Mouse (Mus musculus) effector memory CD4-positive, alpha-beta T cell, adult 5 months (primary cell): ENCODE measurements around the gene Prps2. TPM values are rescaled to one million over a fixed set of nuclear protein-coding genes. Genes with fewer than 3 reads are reported as not detected.

ENCODE experiments used
- polyA plus RNA-seq: library from polyadenylated mRNA; unstranded; fragments of 100-300 nt; shearing (Covaris generic); gene quantifications from one replicate; pipeline ENCODE4 v1.2.1, GENCODE M21; 2017

The Prps2 gene
- polyA plus RNA-seq = 44.0 TPM

DNA sequence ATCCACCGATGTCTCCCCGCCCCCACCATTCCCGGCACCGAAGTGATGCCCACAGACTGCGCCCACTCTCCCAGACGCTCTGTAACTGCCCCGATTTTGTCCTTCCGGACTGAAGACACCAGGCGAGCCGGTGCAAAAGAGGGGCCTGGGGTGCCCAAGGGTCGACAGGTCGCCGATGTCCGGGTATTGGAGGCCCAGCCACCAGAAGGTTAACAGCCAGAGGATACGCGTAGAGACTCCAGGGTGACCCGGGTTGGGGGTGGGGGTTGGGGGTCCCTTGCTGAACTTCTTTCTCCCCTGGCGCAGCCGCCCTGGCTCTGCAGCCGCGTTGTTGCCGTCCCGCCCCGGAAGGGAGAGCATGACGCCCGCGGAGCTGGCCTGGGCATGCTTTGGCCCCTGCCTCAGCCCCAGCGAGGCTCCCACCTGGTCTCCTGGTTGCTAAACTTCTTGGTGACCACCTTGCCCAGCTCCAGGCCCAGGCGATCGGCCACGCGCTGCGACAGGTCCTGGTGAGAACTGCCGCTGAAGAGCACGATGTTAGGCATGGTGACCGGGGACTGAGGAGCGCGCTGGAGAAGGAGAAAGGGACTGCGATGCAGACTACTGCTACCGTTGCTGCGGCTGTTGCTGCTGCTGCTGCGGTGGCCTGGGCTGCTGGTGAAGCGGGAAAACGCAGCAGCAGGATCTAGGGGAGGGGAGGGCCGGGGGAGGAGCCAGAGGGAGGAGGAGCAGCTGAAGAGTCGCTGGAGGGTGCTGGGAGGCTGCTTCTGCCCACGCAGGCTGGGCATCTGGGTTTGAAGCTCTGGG lies at the start of gene Prps2:
Gene Prps2, minus strand, starts transcription at position 703 of the 807 bp plus-strand sequence.

DNA sequence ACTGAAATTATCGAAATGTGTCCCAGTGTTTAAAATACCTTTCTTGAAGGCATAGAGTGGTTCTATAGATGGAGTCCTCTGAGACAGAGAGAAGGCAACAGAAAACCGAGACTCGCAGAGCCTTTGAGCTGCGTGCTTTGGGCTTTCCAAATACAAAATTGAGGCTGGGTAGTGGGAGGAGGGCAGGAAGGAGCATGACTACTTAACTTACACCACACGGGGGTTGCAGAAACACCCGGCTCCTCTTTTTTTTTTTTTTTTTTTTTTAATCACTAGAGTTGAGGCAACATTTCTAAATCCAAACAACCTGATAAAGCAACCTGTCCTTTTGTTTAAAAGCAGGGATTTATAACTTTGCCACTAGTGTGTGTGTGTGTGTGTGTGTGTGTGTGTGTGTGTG lies 52.1 kb downstream of the Prps2 start, which contains the start of gene Tlr7:
Gene Tlr7, minus strand, starts transcription at position 160 of the 400 bp plus-strand sequence.

Other genes starting within 250 kb of the Prps2 start
- gene Tmsb4x, start 173.4 kb downstream of the Prps2 start, polyA plus RNA-seq = 13,536 TPM
- gene Tlr8, start 118.4 kb downstream of the Prps2 start, polyA plus RNA-seq = not detected
- gene Tlr7, start 52.2 kb downstream of the Prps2 start, polyA plus RNA-seq = 0.26 TPM